Mouse (Mus musculus): Measurements from ENCODE around the gene Sdccag8. TPM values are rescaled to one million over a fixed set of nuclear protein-coding genes. Genes with fewer than 3 reads are reported as not detected.

Gene Sdccag8
- polyA plus RNA-seq, 1 experiment from 2014 or later: 18.7 TPM

GRCm38 (mm10) chr1:176915946-176916345, 101.5 kb downstream of the Sdccag8 start:
- no peak for ATAC-seq (replicated peaks; ENCODE audit: low FRiP score, low TSS enrichment, low read depth)
- no peak overlapping the region for H3K4me3 ChIP-seq (ENCODE audit: low read depth, low read length)
- H3K36me3 ChIP-seq (ENCODE audit: control insufficient read depth, insufficient read depth, low read length): no peaks in the 10 kb centered on the region
- H3K27ac ChIP-seq (ENCODE audit: low read depth): no peak overlapping the region
- no peak overlapping the region for H3K9ac ChIP-seq (ENCODE audit: low read length)
- DNase-seq (ENCODE audit: low spot score): no peak
- no peaks in the 10 kb centered on the region for H3K9me3 ChIP-seq (ENCODE audit: control insufficient read depth, low read length)
- H3K27me3 ChIP-seq (replicated peaks; ENCODE audit: control insufficient read depth, insufficient read depth, low read length): no peaks in the 10 kb centered on the region
- 95% methylated on average over 2 of the region's 2 CpGs for WGBS
- H3K4me1 ChIP-seq (replicated peaks; ENCODE audit: control insufficient read depth, insufficient read depth, low read length): no peaks in the 10 kb centered on the region
- no peak overlapping the region for H3K4me2 ChIP-seq (ENCODE audit: low read length)

- H3K4me1 ChIP-seq (replicated peaks; ENCODE audit: control insufficient read depth, insufficient read depth, low read length): no peaks in the 10 kb centered on the region
- H3K9ac ChIP-seq (ENCODE audit: low read length): no peak overlapping the region
- H3K36me3 ChIP-seq (ENCODE audit: control insufficient read depth, insufficient read depth, low read length): no peaks in the 10 kb centered on the region
- no peaks in the 10 kb centered on the region for H3K27me3 ChIP-seq (replicated peaks; ENCODE audit: control insufficient read depth, insufficient read depth, low read length)
- 93% methylated on average over 12 of the region's 12 CpGs for WGBS
- no peaks in the 10 kb centered on the region for H3K9me3 ChIP-seq (ENCODE audit: control insufficient read depth, low read length)
- H3K4me3 ChIP-seq (ENCODE audit: low read depth, low read length): no peak overlapping the region
- no peak for DNase-seq (ENCODE audit: low spot score)
- no peak overlapping the region for H3K4me2 ChIP-seq (ENCODE audit: low read length)
- no peak overlapping the region for H3K27ac ChIP-seq (ENCODE audit: low read depth)
- ATAC-seq (replicated peaks; ENCODE audit: low FRiP score, low TSS enrichment, low read depth): no peak
These were observed 105.0 kb downstream of the Sdccag8 start for GRCm38 (mm10) chr1:176919486-176919885.

GRCm38 (mm10) chr1:176922842-176923241, 108.4 kb downstream of the Sdccag8 start:
- no peaks in the 10 kb centered on the region for H3K27me3 ChIP-seq (replicated peaks; ENCODE audit: control insufficient read depth, insufficient read depth, low read length)
- no peak overlapping the region for H3K4me2 ChIP-seq (ENCODE audit: low read length)
- WGBS: 87% methylated on average over 5 of the region's 5 CpGs
- H3K27ac ChIP-seq (ENCODE audit: low read depth): no peak overlapping the region
- 0 out of 2 replicates have a peak, but pooled peaks cover 6% of the 10 kb centered on the region for H3K4me1 ChIP-seq (replicated peaks; ENCODE audit: control insufficient read depth, insufficient read depth, low read length)
- H3K9ac ChIP-seq (ENCODE audit: low read length): no peak overlapping the region
- no peak for DNase-seq (ENCODE audit: low spot score)
- H3K4me3 ChIP-seq (ENCODE audit: low read depth, low read length): no peak overlapping the region
- no peaks in the 10 kb centered on the region for H3K36me3 ChIP-seq (ENCODE audit: control insufficient read depth, insufficient read depth, low read length)
- ATAC-seq (replicated peaks; ENCODE audit: low FRiP score, low TSS enrichment, low read depth): no peak
- no peaks in the 10 kb centered on the region for H3K9me3 ChIP-seq (ENCODE audit: control insufficient read depth, low read length)

- no peak overlapping the region for H3K4me3 ChIP-seq (ENCODE audit: low read depth, low read length)
- 0 out of 2 replicates have a peak, but pooled peaks cover 6% of the 10 kb centered on the region for H3K4me1 ChIP-seq (replicated peaks; ENCODE audit: control insufficient read depth, insufficient read depth, low read length)
- H3K9ac ChIP-seq (ENCODE audit: low read length): no peak overlapping the region
- no peak overlapping the region for H3K27ac ChIP-seq (ENCODE audit: low read depth)
- H3K27me3 ChIP-seq (replicated peaks; ENCODE audit: control insufficient read depth, insufficient read depth, low read length): no peaks in the 10 kb centered on the region
- DNase-seq (ENCODE audit: low spot score) (no peak), ATAC-seq (replicated peaks; ENCODE audit: low FRiP score, low TSS enrichment, low read depth) (no peak)
- no peak overlapping the region for H3K4me2 ChIP-seq (ENCODE audit: low read length)
- H3K36me3 ChIP-seq (ENCODE audit: control insufficient read depth, insufficient read depth, low read length): no peaks in the 10 kb centered on the region
- WGBS: 39% methylated on average over 5 of the region's 5 CpGs
- H3K9me3 ChIP-seq (ENCODE audit: control insufficient read depth, low read length): no peaks in the 10 kb centered on the region
These were observed 111.5 kb downstream of the Sdccag8 start for GRCm38 (mm10) chr1:176926009-176926408.

GRCm38 (mm10) chr1:176927312-176927711, 112.9 kb downstream of the Sdccag8 start:
- Histone ChIP-seq H3K4me3 (ENCODE audit: low read depth, low read length) (no peak overlapping the region), H3K36me3 (ENCODE audit: control insufficient read depth, insufficient read depth, low read length) (no peaks in the 10 kb centered on the region), H3K9me3 (ENCODE audit: control insufficient read depth, low read length) (no peaks in the 10 kb centered on the region), H3K4me1 (replicated peaks; ENCODE audit: control insufficient read depth, insufficient read depth, low read length) (0 out of 2 replicates have a peak, but pooled peaks cover 6% of the 10 kb centered on the region), H3K9ac (ENCODE audit: low read length) (no peak overlapping the region), H3K4me2 (ENCODE audit: low read length) (no peak overlapping the region), H3K27ac (ENCODE audit: low read depth) (no peak overlapping the region), H3K27me3 (replicated peaks; ENCODE audit: control insufficient read depth, insufficient read depth, low read length) (no peaks in the 10 kb centered on the region)
- no peak for DNase-seq (ENCODE audit: low spot score)
- WGBS: 87% methylated on average over 9 of the region's 9 CpGs
- ATAC-seq (replicated peaks; ENCODE audit: low FRiP score, low TSS enrichment, low read depth): no peak

- H3K4me1 ChIP-seq (replicated peaks; ENCODE audit: control insufficient read depth, insufficient read depth, low read length): 0 out of 2 replicates have a peak, but pooled peaks cover 10% of the 10 kb centered on the region
- no peaks in the 10 kb centered on the region for H3K27me3 ChIP-seq (replicated peaks; ENCODE audit: control insufficient read depth, insufficient read depth, low read length)
- H3K9ac ChIP-seq (ENCODE audit: low read length): no peak overlapping the region
- ATAC-seq (replicated peaks; ENCODE audit: low FRiP score, low TSS enrichment, low read depth) (no peak), DNase-seq (ENCODE audit: low spot score) (no peak)
- H3K4me3 ChIP-seq (ENCODE audit: low read depth, low read length): no peak overlapping the region
- WGBS: 92% methylated on average over 8 of the region's 8 CpGs
- H3K4me2 ChIP-seq (ENCODE audit: low read length): no peak overlapping the region
- no peaks in the 10 kb centered on the region for H3K9me3 ChIP-seq (ENCODE audit: control insufficient read depth, low read length)
- no peak overlapping the region for H3K27ac ChIP-seq (ENCODE audit: low read depth)
- H3K36me3 ChIP-seq (ENCODE audit: control insufficient read depth, insufficient read depth, low read length): no peaks in the 10 kb centered on the region
These were observed 115.2 kb downstream of the Sdccag8 start for GRCm38 (mm10) chr1:176929710-176930109.

GRCm38 (mm10) chr1:176930574-176930973, 116.1 kb downstream of the Sdccag8 start:
- 88% methylated on average over 2 of the region's 2 CpGs for WGBS
- Histone ChIP-seq H3K27me3 (replicated peaks; ENCODE audit: control insufficient read depth, insufficient read depth, low read length) (no peaks in the 10 kb centered on the region), H3K9ac (ENCODE audit: low read length) (no peak overlapping the region), H3K27ac (ENCODE audit: low read depth) (no peak overlapping the region), H3K4me3 (ENCODE audit: low read depth, low read length) (no peak overlapping the region), H3K4me2 (ENCODE audit: low read length) (no peak overlapping the region), H3K9me3 (ENCODE audit: control insufficient read depth, low read length) (no peaks in the 10 kb centered on the region), H3K36me3 (ENCODE audit: control insufficient read depth, insufficient read depth, low read length) (no peaks in the 10 kb centered on the region), H3K4me1 (replicated peaks; ENCODE audit: control insufficient read depth, insufficient read depth, low read length) (0 out of 2 replicates have a peak, but pooled peaks cover 10% of the 10 kb centered on the region)
- ATAC-seq (replicated peaks; ENCODE audit: low FRiP score, low TSS enrichment, low read depth) (no peak), DNase-seq (ENCODE audit: low spot score) (no peak)

- DNase-seq (ENCODE audit: low spot score) (no peak), ATAC-seq (replicated peaks; ENCODE audit: low FRiP score, low TSS enrichment, low read depth) (no peak)
- no peaks in the 10 kb centered on the region for H3K36me3 ChIP-seq (ENCODE audit: control insufficient read depth, insufficient read depth, low read length)
- no peaks in the 10 kb centered on the region for H3K27me3 ChIP-seq (replicated peaks; ENCODE audit: control insufficient read depth, insufficient read depth, low read length)
- 0 out of 2 replicates have a peak, but pooled peaks cover 7% of the 10 kb centered on the region for H3K4me1 ChIP-seq (replicated peaks; ENCODE audit: control insufficient read depth, insufficient read depth, low read length)
- H3K9me3 ChIP-seq (ENCODE audit: control insufficient read depth, low read length): no peaks in the 10 kb centered on the region
- H3K27ac ChIP-seq (ENCODE audit: low read depth): no peak overlapping the region
- no peak overlapping the region for H3K4me3 ChIP-seq (ENCODE audit: low read depth, low read length)
- H3K9ac ChIP-seq (ENCODE audit: low read length): no peak overlapping the region
- WGBS: 82% methylated on average over 4 of the region's 4 CpGs
- H3K4me2 ChIP-seq (ENCODE audit: low read length): no peak overlapping the region
These were observed 116.6 kb downstream of the Sdccag8 start for GRCm38 (mm10) chr1:176930981-176931500.

GRCm38 (mm10) chr1:176931511-176931910, 117.1 kb downstream of the Sdccag8 start:
- Histone ChIP-seq H3K4me3 (ENCODE audit: low read depth, low read length) (no peak overlapping the region), H3K9ac (ENCODE audit: low read length) (no peak overlapping the region), H3K4me1 (replicated peaks; ENCODE audit: control insufficient read depth, insufficient read depth, low read length) (0 out of 2 replicates have a peak, but pooled peaks cover 4% of the 10 kb centered on the region), H3K36me3 (ENCODE audit: control insufficient read depth, insufficient read depth, low read length) (no peaks in the 10 kb centered on the region), H3K4me2 (ENCODE audit: low read length) (no peak overlapping the region), H3K9me3 (ENCODE audit: control insufficient read depth, low read length) (no peaks in the 10 kb centered on the region), H3K27ac (ENCODE audit: low read depth) (no peak overlapping the region), H3K27me3 (replicated peaks; ENCODE audit: control insufficient read depth, insufficient read depth, low read length) (no peaks in the 10 kb centered on the region)
- DNase-seq (ENCODE audit: low spot score) (no peak), ATAC-seq (replicated peaks; ENCODE audit: low FRiP score, low TSS enrichment, low read depth) (no peak)
- 80% methylated on average over 10 of the region's 10 CpGs for WGBS
